Mouse (Mus musculus) embryonic fibroblast, embryonic 13.5 days (primary cell): ENCODE data around the gene Mief1. TPM values are rescaled to one million over a fixed set of nuclear protein-coding genes. Genes with fewer than 3 reads are reported as not detected.
A peak's percentile ranks its signal among the peaks of the same experiment; 100 is the strongest.

ENCODE experiments used
- H3K27ac ChIP-seq: 2 replicates; pipeline ENCODE4 v1.5.1; 2012; ENCODE audit warnings: low read length, control low read depth, inconsistent platforms; ENCODE audit not compliant: insufficient read depth
- H3K4me1 ChIP-seq: 2 replicates; pipeline ENCODE4 v1.6.1; 2011; ENCODE audit warnings: low read length; ENCODE audit not compliant: control insufficient read depth, insufficient read depth
- H3K4me3 ChIP-seq: 2 replicates; pipeline ENCODE4 v1.5.1; 2011; ENCODE audit warnings: mild to moderate bottlenecking, control low read depth, low read length; ENCODE audit not compliant: insufficient read depth
- CTCF ChIP-seq: IDR thresholded peaks from 2 replicates; pipeline ENCODE4 v1.5.1; 2011; ENCODE audit warnings: mild to moderate bottlenecking, control low read depth, low read length, moderate library complexity, borderline replicate concordance; ENCODE audit not compliant: insufficient read depth
- POLR2A ChIP-seq: IDR thresholded peaks from 2 replicates; pipeline ENCODE4 v1.6.1; 2011; ENCODE audit warnings: low read depth, mild to moderate bottlenecking, control low read depth, low read length, moderate library complexity
- polyA plus RNA-seq: library from polyadenylated mRNA; stranded (reverse); fragments of >200 nt; gene quantifications from 2 replicates; pipeline ENCODE4 v1.2.4, GENCODE M21; 2011; ENCODE audit warnings: low read depth; ENCODE audit not compliant: missing spikeins, insufficient read length

The Mief1 gene
- polyA plus RNA-seq, 1 experiment = 22.8 TPM

GRCm38 (mm10) chr15:80260677-80261076, 26.9 kb downstream of the Mief1 start:
- Histone ChIP-seq H3K27ac (no peak overlapping the region), H3K4me3 (no peak overlapping the region), H3K4me1 (peaks cover 3% of the 10 kb centered on the region; the same call in 1 of the 2 replicates)
- TF ChIP-seq CTCF = peak; percentile 99
- no peak for TF ChIP-seq POLR2A

DNA sequence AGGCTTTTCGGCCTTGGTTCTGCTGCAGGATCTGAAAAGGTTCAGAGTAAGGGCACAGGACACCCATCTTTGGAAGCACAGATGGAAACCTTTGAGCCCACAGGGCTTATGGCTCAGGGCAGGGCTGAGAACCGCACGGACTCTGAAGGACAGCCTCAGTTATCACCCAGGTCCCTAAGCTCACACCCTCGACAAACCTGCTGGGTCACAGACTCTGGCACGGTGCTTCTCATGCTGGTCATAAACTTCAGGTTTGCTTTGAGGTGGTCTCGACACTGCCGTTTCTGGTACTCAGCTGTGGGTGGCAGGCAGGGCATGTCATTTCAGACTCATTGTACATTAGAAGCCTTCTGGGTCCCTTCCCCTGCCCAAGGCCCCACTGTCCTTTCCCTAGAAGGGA, 27.3 kb downstream of the Mief1 start:
- H3K27ac ChIP-seq = no peak overlapping the region
- H3K4me3 ChIP-seq = no peak overlapping the region
- peaks cover 3% of the 10 kb centered on the region; the same call in 1 of the 2 replicates for H3K4me1 ChIP-seq
- TF ChIP-seq CTCF = no peak
- TF ChIP-seq POLR2A = no peak

DNA sequence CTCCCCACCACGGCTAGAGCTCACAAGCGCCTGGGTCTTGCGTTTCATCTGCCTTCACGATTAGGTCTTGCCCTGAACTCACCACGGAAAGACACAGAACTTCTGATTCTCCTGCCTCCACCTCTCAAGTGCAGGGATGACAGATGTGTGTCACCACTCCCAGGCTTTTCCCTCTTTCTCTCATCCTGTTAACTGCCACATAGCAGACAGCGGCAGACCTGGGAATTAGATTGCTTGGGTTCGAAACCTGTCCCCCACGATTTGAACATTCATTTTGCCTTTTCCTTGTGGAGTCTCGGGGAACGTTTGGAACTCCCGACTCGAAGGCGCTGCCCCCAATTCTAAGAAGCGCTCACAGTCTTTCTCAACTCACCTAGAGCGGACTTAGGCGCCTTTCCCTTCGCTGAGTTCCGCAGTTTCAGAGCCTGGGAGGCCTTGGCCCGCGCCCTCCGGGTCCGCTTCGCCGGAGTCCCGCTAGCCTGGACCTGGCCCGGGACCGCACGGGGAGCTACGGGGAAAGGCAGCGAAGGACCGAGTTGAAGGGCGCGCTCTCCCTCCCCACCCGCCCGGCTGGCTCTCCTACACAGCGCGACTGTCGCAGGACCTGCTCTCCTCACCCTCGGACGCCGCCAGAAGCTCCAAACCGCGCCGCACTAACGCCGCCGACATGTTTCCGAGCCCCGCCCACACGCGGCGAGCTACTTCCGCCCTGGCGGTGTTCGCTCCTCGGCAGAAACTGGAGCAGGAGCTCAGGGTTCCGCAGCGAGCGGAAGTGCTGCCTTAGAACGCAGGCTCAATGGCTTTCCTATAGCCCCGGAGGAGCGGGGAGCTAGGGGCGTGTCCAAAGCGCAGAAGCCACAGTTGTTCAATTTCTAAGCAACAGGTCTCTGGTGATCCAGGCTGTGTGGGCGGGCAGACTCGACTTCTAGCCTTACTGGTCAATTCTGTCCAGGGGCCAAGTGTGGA, 30.1 kb downstream of the Mief1 start, which contains the start of gene Rps19bp1:
TSS of gene Rps19bp1 (minus strand) at position 706 of the 966 bp plus-strand sequence.
- TF ChIP-seq POLR2A (peak; percentile 85), CTCF (no peak)
- Histone ChIP-seq H3K27ac (no peak within 1 kb of the TSS), H3K4me1 (no peaks in the 10 kb centered on the region; the same call in 1 of the 2 replicates), H3K4me3 (peak within 1 kb of the TSS; percentile 78)

GRCm38 (mm10) chr15:80266281-80266680, 32.5 kb downstream of the Mief1 start:
- TF ChIP-seq CTCF (peak; percentile 85), POLR2A (no peak)
- Histone ChIP-seq H3K4me1 (no peaks in the 10 kb centered on the region; the same call in 1 of the 2 replicates), H3K4me3 (no peak overlapping the region), H3K27ac (no peak overlapping the region)

GRCm38 (mm10) chr15:80271858-80272396, 38.1 kb downstream of the Mief1 start:
- H3K4me3 ChIP-seq = no peak overlapping the region
- no peak overlapping the region for H3K27ac ChIP-seq
- no peak for TF ChIP-seq POLR2A
- no peak for TF ChIP-seq CTCF
- no peaks in the 10 kb centered on the region for H3K4me1 ChIP-seq

DNA sequence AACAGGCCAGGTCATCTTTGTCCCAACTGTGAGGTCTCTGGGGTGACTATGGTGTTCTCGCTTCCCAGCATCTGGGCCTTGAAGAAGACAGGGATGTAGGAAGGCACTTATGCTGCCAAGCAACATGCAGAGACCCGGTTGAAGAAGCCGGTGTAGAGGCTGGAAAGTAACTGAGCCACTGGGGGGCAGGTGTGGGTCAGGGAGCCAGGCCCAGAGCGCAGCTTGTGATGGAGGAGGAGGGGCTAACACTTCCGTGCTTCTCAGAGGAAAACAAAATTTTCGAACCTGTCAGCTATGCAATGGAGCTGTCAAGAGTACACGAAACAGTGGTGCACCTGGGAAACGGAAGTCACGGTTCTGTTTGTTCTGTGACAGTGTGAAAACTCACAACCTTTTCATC, 43.3 kb downstream of the Mief1 start:
- H3K4me1 ChIP-seq = no peaks in the 10 kb centered on the region
- no peak overlapping the region for H3K27ac ChIP-seq

DNA sequence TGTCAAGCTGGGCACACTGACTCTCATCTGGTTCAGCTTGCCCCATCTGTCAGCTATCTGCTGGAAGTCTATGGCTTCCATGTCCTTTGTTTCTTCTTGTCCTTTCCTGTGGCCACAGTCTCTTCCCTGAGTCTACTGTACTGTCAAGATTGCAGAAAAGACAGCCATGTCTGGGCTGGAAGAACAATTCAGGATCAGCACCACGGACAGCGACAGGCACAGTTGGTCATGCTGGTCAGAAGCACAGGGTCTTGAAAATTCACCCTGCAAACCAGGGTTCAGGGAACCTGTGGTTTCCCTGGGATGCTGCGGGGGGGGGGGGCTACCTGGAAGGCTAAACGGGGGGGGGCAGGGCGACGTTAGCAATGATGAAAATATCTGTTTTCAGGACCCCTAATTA, 43.8 kb downstream of the Mief1 start:
- Histone ChIP-seq H3K27ac (no peak overlapping the region), H3K4me1 (no peaks in the 10 kb centered on the region), H3K4me3 (no peak overlapping the region)
- no peak for TF ChIP-seq POLR2A
- no peak for TF ChIP-seq CTCF

More for the DNA sequence above, 43.3 kb downstream of the Mief1 start:
- no peak overlapping the region for H3K4me3 ChIP-seq
- no peak for TF ChIP-seq POLR2A

- Histone ChIP-seq H3K4me1 (no peaks in the 10 kb centered on the region), H3K27ac (no peak overlapping the region), H3K4me3 (no peak overlapping the region)
- no peak for TF ChIP-seq POLR2A
- TF ChIP-seq CTCF = no peak
Measured at GRCm38 (mm10) chr15:80278121-80278759, 44.4 kb downstream of the Mief1 start.

DNA sequence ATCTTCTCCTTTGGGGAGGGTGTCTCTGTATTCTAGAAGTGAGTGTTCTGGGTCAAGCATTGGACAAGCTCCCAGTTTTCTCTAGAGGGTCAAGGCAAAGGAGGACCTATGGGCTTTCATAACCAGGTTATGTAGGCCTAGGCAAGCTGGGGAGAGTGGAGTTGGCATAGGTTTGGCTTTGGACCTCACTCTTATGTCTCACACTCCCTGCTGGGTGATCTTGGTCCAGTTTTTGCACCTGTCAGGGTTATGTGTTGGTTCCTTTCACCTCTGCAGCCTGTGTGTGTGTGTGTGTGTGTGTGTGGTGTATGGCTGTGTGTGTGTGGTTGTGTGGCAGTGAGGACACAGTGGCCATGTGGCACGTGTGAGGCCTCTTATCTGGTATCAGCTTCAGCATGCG, 45.2 kb downstream of the Mief1 start:
- Histone ChIP-seq H3K27ac (no peak overlapping the region), H3K4me3 (no peak overlapping the region), H3K4me1 (no peaks in the 10 kb centered on the region)
- TF ChIP-seq POLR2A (no peak), CTCF (no peak)

GRCm38 (mm10) chr15:80280646-80281045, 46.8 kb downstream of the Mief1 start:
- Histone ChIP-seq H3K27ac (no peak overlapping the region), H3K4me3 (no peak overlapping the region), H3K4me1 (no peaks in the 10 kb centered on the region)
- TF ChIP-seq CTCF (peak; percentile 52; the same call in 1 of the 2 replicates), POLR2A (no peak)
